Mouse (Mus musculus) testis, adult 2 months (tissue): ENCODE measurements around the gene Kcne1.

Experiments used
- CTCF ChIP-seq: fragments of 200-500 bp; IDR thresholded peaks from 2 replicates; pipeline ENCODE4 v1.5.1; 2012; ENCODE audit warnings: low read depth, mild to moderate bottlenecking, inconsistent platforms, low read length, moderate library complexity; ENCODE audit not compliant: control insufficient read depth, insufficient read depth, insufficient replicate concordance
- POLR2A ChIP-seq: fragments of 200-500 bp; IDR thresholded peaks from 2 replicates; pipeline ENCODE4 v1.6.1; 2012; ENCODE audit warnings: low read depth, mild to moderate bottlenecking, inconsistent platforms, low read length, moderate library complexity; ENCODE audit not compliant: control insufficient read depth

DNA sequence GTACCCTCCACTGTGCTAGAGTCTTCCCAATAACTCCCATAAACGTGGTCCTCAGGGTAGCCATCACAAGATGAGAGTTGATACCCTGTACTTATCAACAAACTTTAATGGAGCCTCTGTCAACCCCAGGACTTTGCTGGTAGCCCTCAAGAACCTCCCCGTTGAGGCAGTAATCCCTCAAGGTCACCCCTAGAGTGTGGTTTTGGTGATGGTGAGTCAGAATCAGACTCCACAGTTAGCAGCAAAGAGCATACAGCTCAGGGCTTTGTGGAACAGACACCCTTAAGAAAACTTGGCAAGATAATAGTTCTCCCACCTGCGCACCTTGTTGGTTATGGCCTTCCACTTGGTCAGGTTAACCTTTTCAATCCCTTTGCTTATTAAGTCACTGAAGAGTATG is 38.9 kb downstream of the Kcne1 start:
- no peak for TF ChIP-seq CTCF
- no peak for TF ChIP-seq POLR2A
